Mouse (Mus musculus) brain, embryonic 14.5 days (tissue): Measurements from ENCODE around the gene Rps6kb1. TPM values are rescaled to one million over a fixed set of nuclear protein-coding genes. Genes with fewer than 3 reads are reported as not detected.

Experiments
- DNase-seq: peaks from one replicate; pipeline ENCODE4 v3.0.0-alpha.2; 2011; ENCODE audit warnings: low read depth
- CTCF ChIP-seq: fragments of 200-500 bp; IDR thresholded peaks from 2 replicates; pipeline ENCODE4 v1.5.1; 2012; ENCODE audit warnings: inconsistent platforms, mild to moderate bottlenecking, moderate library complexity, borderline replicate concordance; ENCODE audit not compliant: insufficient read depth, insufficient read length; ENCODE audit errors: extremely low read depth
- POLR2A ChIP-seq: fragments of 200-500 bp; IDR thresholded peaks from 2 replicates; pipeline ENCODE4 v1.6.1; 2012; ENCODE audit warnings: mild to moderate bottlenecking, inconsistent platforms, borderline replicate concordance; ENCODE audit not compliant: poor library complexity, insufficient read depth, insufficient read length, severe bottlenecking; ENCODE audit errors: extremely low read depth
- polyA plus RNA-seq: library from polyadenylated mRNA; depleted of rRNA; stranded (reverse); fragments of >200 nt; gene quantifications from 2 replicates; pipeline ENCODE4 v1.2.3, GENCODE M21; 2012

The Rps6kb1 gene
- polyA plus RNA-seq, 1 experiment = 28.5 TPM

DNA sequence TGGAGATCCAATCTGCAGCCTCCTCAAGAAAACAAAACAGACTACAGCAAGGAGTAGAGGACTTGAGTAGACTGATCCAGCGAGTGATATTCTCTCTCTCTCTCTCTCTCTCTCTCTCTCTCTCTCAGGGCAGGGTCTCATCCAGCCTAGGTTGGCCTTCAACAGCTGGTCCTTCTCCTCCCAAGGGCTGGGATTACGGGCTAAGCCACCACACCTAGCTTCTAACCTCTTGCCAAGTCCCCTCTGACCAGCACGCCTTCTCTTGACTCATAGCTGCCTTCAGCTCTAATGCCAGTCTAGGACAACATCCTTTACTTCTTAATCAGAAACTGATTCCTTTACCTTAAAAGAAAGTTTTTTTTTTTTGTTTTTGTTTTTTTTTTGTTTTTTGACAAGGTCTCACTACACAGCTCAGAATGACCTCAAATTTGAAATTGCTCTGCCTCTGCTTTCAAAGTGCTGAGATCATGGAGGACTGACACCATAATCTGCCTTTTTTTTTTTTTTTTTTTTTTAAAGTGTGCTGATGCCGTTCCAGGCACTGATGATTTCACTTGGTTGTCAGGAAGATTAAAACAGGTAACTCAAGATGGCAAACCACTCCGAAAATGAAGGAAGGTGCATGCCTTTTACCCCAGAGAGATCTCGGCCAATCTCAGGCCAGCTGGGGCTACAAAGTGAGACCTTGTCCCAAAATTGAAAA lies 33.7 kb upstream of the Rps6kb1 start:
- TF ChIP-seq CTCF (no peak), POLR2A (no peak)
- DNase-seq = no peak

DNA sequence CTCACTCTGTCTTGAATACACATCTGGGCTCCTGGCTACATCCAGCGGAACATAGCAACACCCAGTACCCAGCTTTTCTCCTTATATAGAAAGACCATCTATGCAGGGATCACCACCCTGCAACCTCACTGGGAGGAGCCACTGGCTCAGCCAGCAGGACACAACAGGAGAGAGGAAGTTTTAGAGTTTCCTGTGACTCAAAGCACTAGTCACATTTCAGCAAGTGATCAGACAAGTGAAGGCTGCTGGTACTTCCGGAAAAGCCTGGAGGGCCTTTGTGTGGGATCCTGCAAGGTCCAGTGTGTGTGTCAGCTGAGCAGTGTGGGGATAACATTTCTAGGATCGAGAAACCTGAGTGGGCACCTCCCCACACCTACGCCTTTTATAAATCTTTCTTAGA lies 32.6 kb upstream of the Rps6kb1 start:
- peak; percentile 4 for DNase-seq
- TF ChIP-seq CTCF (no peak), POLR2A (no peak)

DNA sequence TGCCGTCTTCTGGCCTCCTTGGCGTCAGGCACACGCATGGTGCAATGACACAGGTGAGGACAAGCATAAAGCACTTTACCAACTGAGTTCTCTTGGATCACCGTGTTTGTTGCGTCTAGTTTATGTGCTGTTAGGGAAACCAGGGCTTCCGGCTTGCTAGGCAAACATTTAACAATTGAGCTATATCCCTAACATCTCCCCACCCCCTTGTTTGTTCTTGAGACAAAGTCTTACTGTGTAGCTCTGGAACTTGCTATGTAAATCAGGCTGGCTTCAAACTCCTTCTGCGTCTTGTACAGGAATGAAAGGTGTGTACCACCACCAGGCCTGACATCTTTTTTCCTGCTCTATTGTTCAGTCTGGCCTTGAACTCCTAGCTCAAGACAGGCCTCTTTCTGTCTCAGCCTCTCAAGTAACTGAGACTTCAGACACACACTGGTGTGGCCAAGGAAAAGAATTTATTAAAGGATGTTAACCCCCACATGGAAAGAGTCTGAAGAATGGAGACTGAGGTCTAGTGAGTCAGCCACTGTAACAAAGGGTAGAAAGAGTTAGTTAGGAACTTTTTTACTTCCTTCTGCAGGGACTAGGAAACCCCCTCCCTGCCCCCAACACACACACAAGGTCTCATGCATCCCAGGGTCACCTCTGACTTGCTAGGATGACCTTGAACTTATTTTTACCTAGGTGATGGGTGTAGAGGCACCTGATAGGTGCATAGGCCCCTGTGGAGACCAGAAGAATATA lies 31.2 kb upstream of the Rps6kb1 start:
- DNase-seq = no peak
- TF ChIP-seq POLR2A (no peak), CTCF (no peak)

DNA sequence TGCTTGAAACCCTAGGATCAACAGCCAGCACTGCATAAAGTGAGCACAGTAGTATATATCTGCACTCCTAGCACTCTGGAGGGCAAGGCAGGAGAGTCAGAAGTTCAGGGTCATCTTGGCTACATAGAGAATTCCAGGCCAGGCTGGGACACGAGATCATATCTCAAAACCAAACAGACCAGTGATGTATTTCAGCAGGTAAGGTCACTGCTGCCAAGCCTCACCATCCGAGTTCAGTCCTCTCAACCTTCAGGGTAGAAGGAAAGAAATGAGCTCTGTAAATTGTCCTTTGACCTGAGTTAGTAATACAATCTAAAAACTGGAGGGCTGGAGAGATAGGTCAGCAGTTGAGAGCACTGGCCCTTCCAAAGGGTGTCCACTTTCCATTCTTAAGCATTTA lies 29.8 kb upstream of the Rps6kb1 start:
- no peak for DNase-seq

DNA sequence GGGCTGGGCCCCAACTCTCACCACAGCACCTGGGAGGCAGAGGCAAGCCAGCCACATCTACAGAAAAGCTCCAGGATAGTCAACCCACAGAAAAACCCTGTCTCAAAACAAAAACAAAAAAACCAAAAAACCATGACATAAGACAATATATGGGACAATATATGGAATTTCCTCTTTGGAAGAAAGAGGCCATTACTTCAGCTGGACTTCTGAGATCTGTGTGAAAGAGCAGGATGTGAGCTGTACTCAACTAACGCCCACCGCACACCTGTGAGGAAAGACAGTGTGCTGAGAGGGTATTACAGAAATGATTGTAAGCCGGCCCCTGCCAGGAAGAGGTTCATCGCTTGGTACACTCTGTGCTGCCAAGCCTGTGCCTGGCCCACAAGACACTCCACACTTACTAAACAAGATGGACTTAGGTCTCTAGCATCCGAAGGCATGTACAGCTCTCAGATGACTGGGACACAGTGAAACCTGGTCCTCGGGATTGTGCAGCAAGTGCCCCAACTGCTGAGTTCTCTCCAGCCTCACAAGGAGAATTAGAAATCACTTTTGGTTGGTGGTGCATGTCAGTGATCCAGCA lies 29.1 kb upstream of the Rps6kb1 start:
- no peak for DNase-seq
- no peak for TF ChIP-seq CTCF
- TF ChIP-seq POLR2A = no peak

More for the DNA sequence above, 29.8 kb upstream of the Rps6kb1 start:
- TF ChIP-seq POLR2A (no peak), CTCF (no peak)

DNA sequence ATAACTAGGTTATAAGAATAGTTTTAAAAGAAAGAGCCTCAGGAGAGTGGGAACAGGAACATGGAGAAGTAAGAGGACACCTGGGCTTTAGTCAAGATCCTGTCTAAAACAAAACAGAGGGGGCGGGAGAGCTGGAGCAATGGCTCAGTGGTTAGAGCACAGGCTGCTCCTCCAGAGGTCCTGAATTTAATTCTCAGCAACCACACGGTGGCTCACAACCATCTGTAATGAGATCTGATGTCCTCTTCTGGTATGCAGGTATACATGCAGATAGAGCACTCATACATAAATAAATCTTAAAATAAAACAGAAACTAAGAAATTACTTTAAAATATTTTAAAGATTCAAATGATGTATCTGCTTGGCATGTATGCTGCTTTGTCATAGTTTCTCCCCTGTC lies 28.0 kb upstream of the Rps6kb1 start:
- TF ChIP-seq POLR2A (no peak), CTCF (no peak)
- DNase-seq = no peak

DNA sequence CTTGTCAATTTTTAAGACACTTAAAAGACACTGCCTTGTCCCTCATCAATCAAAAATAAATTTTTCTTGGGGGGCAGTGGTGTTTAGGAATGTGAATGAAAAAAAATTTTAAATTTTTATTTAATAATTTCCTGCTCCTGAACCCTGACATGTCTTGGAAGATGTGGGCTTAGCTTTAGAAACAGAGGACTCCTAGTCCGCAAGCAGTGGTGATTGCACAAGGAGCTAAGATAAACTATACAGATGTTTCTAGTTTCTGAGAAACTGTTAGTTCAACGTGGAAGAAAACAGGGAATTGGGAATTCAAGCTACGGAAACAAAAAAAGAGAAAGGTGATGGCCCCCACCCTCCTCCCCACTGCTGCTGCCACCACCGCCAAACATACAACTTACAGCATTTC lies 27.3 kb upstream of the Rps6kb1 start:
- TF ChIP-seq CTCF = no peak
- no peak for TF ChIP-seq POLR2A
- DNase-seq = no peak

DNA sequence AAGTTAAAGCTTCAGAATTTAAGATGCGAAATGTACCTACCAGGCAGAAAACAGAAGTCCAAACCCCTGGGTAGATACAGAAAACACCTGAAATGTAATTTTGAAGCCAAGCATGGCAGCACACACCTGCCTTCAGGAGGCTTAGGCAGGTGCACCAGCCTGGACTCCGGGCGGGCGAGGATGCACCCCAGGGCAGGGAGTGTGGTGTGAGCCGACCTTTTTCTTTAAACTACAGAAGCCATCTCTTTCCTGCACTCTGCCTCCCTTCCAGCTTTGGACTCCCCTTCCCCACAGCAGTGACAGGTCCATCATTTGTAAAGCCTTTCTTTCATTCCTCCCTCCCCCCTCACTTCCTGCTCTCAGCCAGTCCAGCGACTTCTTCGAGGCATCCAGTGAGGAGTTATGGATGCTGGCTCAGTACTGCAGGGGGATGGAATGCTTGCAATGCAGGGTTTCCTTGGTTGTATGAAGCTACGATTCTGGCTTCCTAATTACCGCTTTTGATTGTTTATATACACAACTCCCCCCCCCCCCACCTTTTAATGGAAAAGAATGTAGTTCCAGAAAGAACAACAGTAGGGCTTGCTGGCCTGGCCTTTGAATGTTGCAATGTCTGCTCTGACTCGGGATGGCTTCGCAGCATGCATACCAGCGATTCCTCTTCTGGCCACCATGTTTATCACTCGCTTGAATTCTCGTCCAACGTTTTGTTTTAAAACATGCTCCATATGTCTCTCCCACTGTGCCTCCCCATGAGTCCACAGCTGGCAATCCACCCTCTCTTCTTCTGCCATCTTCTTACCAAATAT lies 26.6 kb upstream of the Rps6kb1 start:
- DNase-seq = peak; percentile 29
- TF ChIP-seq POLR2A (no peak), CTCF (no peak)

DNA sequence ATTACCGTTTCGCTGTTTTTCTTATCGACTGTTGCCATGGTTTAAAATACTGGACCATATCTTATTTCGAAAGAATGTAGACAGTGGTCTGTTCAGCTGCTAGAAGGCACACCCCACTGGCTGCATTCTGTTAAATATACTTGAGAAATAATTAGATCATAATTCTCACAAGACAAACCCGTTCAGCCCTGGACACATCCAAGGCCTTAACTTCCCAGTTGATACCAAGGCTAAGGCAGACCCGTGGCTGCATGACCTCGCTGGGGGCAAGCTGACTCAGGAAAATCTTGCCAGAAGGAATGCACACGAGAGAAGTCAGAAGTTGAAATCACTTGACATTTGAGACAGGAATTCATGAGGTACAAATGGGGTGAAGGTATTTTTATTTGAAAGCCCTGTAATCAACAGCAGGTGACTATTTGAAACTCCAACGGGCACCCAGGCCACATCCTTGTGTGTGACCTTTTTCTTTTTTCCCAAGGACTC lies 25.7 kb upstream of the Rps6kb1 start:
- DNase-seq = no peak
- no peak for TF ChIP-seq CTCF
- TF ChIP-seq POLR2A = no peak

DNA sequence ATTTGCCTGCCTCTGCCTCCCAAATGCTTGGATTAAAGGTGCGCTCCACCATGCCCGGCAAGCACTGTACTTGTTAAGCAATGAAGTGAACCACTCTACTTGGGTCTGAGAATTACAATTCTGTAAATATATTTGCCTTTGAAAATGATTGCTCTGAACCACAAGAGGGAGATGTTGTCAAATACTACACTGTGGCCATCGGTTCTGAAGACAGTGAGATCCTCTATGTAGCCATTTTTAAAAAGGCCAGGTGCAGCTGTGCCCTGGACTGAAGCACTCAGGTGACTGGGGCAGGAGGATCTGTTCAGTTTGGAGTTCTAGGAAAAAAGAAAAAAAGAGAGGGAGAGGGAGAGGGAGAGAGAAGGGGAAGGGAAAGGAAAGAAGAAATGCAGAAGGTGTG lies 23.8 kb upstream of the Rps6kb1 start:
- no peak for TF ChIP-seq POLR2A
- TF ChIP-seq CTCF = no peak
- peak; percentile 52 for DNase-seq

DNA sequence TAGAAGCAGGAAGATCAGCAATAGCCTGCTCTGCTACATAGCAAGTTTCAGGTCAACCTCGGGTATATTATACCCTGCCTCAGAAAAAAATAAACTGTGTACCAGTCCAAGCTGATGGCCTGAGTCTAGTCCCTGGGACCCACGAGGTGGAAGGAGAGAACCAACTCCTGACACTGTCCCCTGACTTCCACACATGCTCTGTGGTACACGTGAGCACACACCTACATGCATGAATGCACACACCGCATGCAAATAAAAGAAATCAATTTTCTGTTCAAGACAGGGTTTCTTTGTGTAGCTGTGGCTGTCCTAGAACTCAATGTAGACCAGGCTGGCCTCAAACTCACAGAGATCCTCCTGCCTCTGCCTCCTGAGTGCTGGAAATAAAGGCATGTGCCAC lies 13.7 kb upstream of the Rps6kb1 start:
- no peak for DNase-seq
- TF ChIP-seq POLR2A = no peak
- no peak for TF ChIP-seq CTCF
